In the genomic region with DNA sequence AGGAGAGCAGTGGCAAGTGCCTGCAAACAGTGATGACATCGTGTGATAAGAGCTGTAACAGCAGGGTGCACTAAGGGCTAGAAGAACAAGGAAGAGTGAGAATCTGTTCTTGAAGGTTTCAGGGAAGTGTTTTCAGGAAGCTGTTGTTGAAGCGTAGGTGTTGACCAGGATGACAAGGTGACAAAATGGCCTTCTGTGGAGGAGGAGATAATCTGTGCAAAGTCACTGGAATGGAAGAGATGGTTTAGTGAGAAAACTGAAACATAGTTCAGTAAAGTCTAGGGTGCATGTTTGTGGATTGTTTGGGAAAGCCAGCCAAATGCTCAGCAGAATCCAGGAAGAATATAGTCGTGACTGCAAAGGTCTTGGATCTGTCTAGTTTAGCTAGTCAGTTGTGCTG, we compare ENCODE assay signal across 20 mouse cellular contexts.
"Had no signal": no experiment of that assay in that cellular context is flagged by ENCODE, and none has a peak within 500 bp of the region (broad histone marks: within the 10 kb centered on the region; RNA-seq: fewer than 3 reads in every experiment).

No protein-coding gene starts in this region.

- H3K4me1 ChIP-seq: limb, embryonic 12.5 days; limb, embryonic 15.5 days; midbrain, embryonic 13.5 days; neural tube, embryonic 13.5 days had no signal

- H3K4me2 ChIP-seq: limb, embryonic 12.5 days; limb, embryonic 15.5 days; liver, embryonic 11.5 days; lung, embryonic 14.5 days; midbrain, embryonic 13.5 days; neural tube, embryonic 13.5 days had no signal

- H3K27me3 ChIP-seq: limb, embryonic 12.5 days; limb, embryonic 15.5 days; midbrain, embryonic 13.5 days; neural tube, embryonic 13.5 days had no signal

- ATAC-seq: liver, postnatal 0 days; lung, postnatal 0 days; midbrain, embryonic 13.5 days; midbrain, embryonic 16.5 days had no signal

- H3K9me3 ChIP-seq: limb, embryonic 12.5 days; limb, embryonic 15.5 days; midbrain, embryonic 13.5 days; neural tube, embryonic 13.5 days had no signal

- H3K4me3 ChIP-seq: limb, embryonic 12.5 days; limb, embryonic 15.5 days; midbrain, embryonic 13.5 days; myocyte; neural tube, embryonic 13.5 days had no signal

- H3K36me3 ChIP-seq: limb, embryonic 12.5 days; limb, embryonic 15.5 days had no signal

- H3K27ac ChIP-seq: limb, embryonic 12.5 days; limb, embryonic 15.5 days; liver, embryonic 14.5 days; macrophage; midbrain, embryonic 13.5 days; neural tube, embryonic 13.5 days; stomach, postnatal 0 days had no signal

- DNase-seq: kidney, adult 18-20 months; kidney, adult 9 months; kidney, postnatal 14 days; kidney, postnatal 4 days; left cerebral cortex, postnatal 4 days; liver, postnatal 0 days; retina, postnatal 1 day; thymus, postnatal 25 days had no signal

- H3K9ac ChIP-seq: limb, embryonic 12.5 days; limb, embryonic 15.5 days; liver, embryonic 14.5 days; liver, postnatal 0 days; lung, embryonic 14.5 days; midbrain, embryonic 13.5 days; neural tube, embryonic 13.5 days had no signal
